Mouse (Mus musculus): Measurements from ENCODE around the gene C1qtnf5.

Gene C1qtnf5

DNA sequence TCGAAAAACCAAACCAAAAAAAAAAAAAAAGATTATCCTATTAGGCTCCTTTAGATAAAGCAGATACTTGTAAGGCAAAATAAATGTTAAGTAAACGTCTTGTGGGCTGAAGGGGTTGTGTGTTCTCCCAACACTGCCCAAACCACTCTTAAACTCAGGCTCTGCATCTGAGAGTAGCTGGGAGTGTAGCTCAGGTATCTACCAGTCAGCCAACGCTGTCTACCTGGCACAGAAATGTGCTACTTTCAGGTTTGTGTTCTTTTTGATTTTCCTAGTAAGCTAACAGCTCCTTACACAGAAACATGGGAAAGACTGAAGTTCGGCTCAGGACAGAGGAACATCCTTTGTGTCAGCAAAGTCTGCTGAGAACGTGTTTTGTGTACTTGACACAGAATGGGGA is 25.2 kb downstream of the C1qtnf5 start:
- in situ Hi-C loops (cut with MboI), result no loop called here

DNA sequence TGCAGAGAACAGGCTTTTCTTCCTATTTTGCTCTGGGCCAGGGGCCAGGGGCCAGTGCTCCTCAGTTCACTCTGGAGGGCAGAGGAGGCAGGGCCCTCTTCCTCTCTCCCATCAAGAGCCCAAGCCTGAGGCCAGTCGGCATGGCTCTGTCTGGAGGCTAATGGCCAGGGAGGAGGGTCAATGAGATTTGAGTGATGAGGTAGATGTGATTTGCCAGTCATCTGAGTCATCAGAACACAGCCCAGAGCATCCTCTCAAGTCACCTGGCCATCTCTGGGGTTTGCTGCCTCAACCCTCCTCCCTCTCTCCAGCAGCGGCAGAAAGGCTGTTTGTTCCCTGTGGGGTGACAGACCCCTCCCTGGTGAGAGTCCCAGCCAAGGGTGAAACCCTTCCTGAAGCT is 26.2 kb downstream of the C1qtnf5 start:
- in situ Hi-C loops (cut with MboI), result no loop called here

DNA sequence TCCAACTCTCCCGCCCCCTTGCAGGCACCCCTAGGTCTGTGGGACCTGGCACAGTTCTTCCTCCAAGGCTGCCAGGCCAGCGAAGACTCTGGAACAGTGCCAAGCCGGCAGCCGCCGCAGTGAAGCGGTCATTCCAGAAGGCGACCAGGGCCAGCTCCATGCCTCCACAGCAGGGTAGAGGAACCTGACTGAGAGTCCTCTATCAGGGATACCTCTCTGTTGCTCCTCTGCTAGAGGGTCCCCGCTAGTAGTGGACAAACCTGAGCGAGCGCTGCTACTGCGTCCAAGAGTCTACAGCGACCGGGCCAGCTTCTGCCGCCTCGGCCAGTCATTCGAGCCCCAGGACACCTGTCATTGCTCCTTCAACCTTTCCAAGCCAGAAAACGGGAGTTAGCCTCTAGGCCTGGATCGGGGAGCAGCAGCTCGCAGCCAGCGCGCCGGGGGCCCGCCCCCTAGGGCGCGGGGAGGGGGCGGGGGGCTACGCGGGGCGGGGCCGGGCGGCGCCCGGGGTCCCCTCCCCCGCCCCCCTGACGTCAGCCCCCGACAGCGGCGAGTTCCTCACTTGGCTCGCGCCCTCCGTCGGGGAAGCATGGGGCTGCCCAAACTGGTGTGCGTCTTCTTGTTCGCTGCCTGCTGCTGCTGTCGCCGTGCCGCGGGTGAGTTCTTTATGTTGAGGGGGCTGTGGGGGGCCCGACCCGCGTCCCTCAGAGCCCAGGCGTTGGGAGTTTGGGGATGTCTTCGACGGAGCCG is 27.2 kb downstream of the C1qtnf5 start, which contains the start of gene Mcam:
Gene Mcam (plus strand): TSS at position 369 of the 750 bp plus-strand sequence.
- in situ Hi-C loops (cut with MboI), result no loop called here

DNA sequence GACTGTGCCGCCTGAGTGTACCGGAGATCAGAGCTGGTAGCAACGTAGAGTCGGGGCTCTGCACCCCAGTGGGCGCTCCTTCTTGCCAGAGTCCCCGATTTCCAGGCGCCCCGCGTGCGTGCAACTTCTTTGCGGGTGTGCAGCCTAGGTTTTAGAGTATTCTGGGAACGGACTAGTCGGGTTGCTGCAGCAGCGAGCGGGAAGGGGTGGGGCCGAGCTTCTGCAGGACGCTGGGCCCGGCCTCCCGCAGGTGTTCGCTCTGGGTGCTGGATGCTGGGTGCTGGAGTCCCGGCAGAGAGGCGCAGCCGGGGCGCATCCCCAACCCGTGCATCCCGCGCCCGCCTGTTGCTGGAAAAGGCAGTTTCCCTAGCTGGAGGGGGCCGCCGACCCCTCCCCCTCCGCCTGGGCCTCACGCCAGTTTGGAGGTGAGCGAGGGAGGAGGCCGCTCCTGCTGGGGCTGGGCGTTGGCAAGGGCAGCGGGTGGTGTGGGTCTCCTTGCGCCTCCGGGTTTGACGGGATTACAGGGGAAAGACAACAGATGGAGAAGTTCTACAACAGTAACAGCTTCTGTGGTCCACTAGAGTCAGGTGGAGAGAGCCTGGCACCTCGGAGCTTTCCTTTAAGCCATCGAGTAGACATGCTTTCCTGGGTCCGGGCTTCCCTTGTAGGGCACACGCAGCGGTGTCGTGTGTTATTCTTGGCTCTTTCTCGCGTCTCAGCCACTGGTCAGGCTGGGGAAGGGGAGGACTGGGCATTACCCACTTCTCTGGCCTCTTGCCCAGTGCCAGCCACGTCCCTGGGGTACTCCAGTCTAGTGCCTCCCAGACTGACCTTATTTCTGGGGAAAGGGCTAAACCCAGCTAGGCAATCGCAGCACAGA is 28.0 kb downstream of the C1qtnf5 start:
- in situ Hi-C loops (cut with MboI), result no loop called here

DNA sequence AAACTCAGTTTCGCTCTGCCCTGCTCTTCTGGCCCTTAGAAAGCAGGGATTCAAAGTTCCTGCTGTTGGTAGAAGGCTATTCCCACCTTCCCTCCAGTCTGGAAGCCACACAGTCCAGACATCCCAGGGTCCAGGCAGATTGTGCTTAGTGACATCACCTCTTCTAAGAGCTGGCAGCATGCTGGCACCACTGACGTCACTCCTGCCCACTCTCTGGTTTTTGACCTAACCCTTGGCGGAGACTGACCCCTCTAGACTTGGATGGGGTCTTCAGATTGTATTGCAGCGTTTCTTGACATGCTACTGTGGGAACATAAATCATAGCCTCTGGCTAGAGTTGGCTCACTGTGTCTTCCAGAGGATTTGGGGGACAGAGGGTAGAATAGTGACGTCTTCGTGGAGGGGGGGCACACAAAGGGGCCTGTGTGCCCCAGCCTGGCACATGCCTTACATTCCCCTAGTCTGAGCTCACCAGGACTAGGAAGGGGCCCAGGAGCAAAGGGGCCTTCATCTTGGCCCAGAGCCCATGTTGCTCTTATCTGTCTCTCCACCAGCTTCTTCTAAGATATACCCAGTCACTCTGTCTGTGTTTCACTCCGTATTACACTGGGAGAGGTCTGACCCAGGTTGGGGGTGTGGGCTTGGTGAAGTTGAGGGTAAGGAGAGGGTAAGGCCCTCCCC is 28.8 kb downstream of the C1qtnf5 start:
- in situ Hi-C loops (cut with MboI), result no loop called here

DNA sequence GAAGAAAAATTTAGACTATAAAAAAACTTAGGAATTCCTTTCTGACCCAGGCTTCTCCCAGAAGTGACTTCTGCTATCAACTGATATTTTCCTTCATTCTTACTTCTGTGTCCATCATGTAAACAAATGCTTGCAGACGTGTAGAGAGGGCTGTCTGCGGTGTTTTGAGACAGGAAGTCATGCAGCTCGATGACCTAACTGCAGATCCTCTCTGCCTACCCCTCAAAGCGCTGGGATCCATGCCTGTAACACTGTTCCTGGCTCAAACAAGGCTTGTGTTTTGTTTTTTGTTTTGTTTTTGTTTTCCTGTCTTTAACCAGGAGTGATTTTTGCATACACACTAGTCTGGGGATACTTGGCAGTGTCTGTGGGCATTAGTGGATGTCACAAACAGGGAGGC is 30.8 kb downstream of the C1qtnf5 start:
- in situ Hi-C loops (cut with MboI), result no loop called here

DNA sequence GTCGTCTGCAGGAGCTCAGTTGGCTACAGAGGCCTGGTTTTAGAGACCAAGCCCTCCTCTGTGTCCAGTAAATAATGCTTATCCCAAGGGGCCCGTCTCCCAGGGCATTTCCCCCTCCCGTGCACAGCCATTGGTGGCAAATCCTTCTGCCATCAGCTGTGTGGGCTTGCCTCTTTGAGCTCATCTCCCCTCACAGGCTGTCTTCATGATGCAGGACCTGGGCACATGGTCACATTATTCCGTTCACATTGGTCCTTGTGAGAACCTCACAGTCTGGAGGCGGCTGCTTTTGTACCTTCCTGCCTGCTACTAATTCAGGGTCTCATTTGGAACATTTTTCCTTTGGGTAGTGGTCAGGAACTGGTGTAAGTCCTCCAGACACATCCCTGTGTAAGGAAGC is 34.9 kb downstream of the C1qtnf5 start:
- in situ Hi-C loops (cut with MboI), result no loop called here

DNA sequence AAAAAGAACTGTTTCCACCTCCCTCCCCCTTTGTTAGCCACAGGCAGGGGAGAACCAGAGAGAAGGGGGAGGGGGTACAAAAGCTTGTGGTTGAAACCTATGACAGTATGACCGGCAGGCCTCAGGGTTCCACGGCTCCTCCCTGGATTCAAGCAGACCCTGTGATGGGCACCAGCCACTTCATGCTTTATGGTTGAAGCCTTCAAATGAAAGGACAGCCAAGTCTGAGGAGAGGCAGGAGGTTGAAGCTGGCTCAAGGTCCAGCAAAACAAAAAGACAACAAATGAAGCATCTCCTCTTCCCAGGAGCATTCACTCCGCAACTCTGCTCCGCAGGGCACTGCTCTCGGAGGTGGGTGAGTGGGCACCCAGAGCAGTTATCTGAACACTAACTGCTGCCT is 36.4 kb downstream of the C1qtnf5 start:
- in situ Hi-C loops (cut with MboI), result no loop called here

DNA sequence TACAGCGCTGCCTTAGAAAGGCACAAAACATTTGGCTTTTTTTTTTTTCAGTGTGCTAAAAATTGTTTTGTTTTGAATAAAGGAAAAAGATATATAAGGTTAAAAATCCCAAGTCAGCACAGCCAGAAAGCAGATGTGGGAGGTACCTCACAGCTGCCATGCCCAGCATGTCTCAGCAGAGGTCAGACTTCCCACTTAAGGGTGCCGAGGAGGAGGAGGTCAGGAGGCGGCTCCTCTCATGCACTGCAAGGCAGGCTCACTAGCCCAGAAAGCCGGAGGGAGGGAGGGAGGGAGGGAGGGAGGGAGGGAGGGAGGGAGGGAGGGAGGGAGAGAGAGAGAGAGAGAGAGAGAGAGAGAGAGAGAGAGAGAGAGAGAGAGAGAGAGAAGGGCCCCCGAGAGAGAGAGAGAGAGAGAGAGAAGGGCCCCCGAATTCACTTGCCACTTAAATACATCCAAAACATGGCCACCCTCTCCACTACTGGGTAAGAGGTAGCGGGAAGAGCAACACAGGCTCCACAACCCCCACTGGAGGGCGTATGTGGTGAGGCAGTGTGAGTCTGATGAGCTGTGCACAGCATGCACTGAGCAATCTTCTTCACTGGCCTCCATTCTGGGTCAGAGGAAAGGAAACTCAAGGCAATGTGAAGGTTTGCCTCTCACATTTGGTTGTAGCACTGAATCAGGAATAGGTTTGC is 37.1 kb downstream of the C1qtnf5 start:
- in situ Hi-C loops (cut with MboI), result no loop called here

DNA sequence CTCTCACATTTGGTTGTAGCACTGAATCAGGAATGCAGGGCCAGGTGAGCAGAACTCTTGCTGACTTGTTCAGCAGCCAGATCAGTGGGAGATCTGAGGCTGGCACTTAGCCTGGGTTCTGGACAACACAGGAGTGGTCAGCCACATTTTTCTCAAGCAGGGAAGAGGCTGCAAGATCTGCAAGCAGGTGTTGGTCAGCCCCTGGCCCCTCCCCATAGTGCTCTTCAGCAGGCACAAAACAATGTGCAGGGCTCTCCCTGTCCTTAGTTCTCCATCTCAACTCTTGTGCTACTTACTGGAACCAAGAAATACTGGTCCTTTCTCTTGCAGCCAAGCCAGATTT is 37.6 kb downstream of the C1qtnf5 start:
- in situ Hi-C loops (cut with MboI), result no loop called here

DNA sequence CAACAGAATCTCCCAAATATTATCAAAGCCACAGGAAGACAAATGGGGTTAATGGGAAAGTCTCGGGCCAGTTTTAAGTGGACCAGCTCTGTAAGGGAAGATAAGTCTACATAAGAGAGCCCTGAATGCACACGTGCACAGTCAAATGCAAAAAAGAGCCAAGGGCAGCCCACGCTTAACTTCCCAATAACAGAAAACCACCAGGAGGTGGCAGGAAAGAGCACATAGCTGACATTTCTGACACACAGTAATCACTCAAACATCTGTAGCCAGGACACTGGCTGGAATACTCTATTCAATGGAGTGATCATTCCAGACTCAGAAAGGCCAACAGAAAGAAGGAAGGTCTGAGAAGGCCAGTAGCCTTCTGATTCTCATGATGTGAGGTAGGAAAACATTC is 40.2 kb downstream of the C1qtnf5 start:
- in situ Hi-C loops (cut with MboI), result no loop called here

Data from mature B cell (primary cell).